Mouse (Mus musculus): ENCODE measurements around the gene Hist2h3c1. TPM values are rescaled to one million over a fixed set of nuclear protein-coding genes. Genes with fewer than 3 reads are reported as not detected.
"Not testable (repeated sequence)": the region's sequence is repeated elsewhere in the genome, so short reads cannot be mapped to it uniquely, and the experiment has no call there.

Hist2h3c1 gene
- total and polyA plus RNA-seq, 3 experiments: not detected

DNA sequence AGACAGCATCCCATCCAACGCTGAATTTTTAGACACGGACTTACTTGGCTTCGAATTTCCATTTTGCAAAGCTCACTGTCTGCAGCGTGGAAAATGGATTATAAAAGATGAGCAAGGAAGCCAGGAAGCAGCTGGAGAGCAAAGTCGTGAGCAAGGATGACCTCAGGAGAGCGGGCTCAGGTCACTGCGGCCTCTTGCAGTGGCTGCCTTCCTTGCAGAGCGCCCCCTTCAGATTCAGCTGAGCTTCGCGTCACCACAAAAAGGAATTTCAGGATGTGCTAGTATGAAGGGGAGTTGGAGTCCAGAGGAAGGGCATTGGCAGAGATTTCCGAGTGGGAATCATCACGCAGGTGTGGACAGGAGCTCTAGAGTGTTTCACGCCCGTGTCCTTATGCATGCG lies 37.2 kb upstream of the Hist2h3c1 start:
- 28% methylated on average over 15 of the region's 15 CpGs for WGBS
- no peaks in the 10 kb centered on the region for H3K4me1 ChIP-seq (ENCODE audit: control insufficient read depth, insufficient read depth, low read length)
- H3K36me3 ChIP-seq (ENCODE audit: control insufficient read depth, insufficient read depth, low read length): no peaks in the 10 kb centered on the region
- intact Hi-C loops (cut with DNase I): no loop called here
- H3K4me3 ChIP-seq: no peak overlapping the region
- DNase-seq: no peak
- TF ChIP-seq EP300 (IDR thresholded peaks at IDR 0.05; ENCODE audit: insufficient read depth, low read depth, low read length) (no peak), POLR2A (IDR thresholded peaks at IDR 0.05; ENCODE audit: insufficient read depth, low read depth, low read length) (no peak), CTCF (IDR thresholded peaks at IDR 0.05) (peak; percentile 43)
- H3K27ac ChIP-seq: no peak overlapping the region
- H3K79me2 ChIP-seq (replicated peaks; ENCODE audit: control insufficient read depth, insufficient read depth, low read length): no peaks in the 10 kb centered on the region
- no peaks in the 10 kb centered on the region for H3K27me3 ChIP-seq (ENCODE audit: control insufficient read depth, insufficient read depth, low read length)
- no peak overlapping the region for H3K9ac ChIP-seq (ENCODE audit: low read depth, low read length)

DNA sequence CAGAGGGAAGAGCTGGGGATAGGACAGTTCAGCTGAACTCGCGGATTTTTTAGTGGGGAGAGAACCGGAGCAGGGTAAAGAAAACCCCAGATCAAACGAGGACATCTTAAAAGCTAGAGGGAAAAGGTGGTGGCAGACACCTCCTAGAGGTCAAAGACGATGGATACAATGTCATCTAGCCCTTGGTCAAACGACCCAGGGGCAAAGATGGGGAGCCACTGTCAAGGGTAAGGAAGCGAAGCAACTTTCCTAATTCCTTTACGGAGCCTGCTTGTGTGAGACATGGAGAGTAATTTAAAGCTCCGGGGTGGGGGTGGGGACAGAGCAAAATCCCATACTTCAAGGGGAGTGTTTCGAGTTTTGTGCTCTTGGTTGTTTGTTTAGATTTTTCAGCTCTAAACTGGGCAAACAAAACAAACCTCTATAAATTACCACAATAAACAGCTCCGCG lies 27.3 kb upstream of the Hist2h3c1 start:
- intact Hi-C loops (cut with DNase I): loop anchor here (2.0 to 5.0 kb wide), 2 partner anchors 44 to 152 kb away; no protein-coding TSS in a partner anchor
- H3K9ac ChIP-seq (ENCODE audit: low read depth, low read length): peak overlapping the region; percentile 91
- peak; percentile 54 to 56 for DNase-seq
- H3K27me3 ChIP-seq (ENCODE audit: control insufficient read depth, insufficient read depth, low read length): no peaks in the 10 kb centered on the region
- WGBS: under 1% methylated on average over 12 of the region's 12 CpGs
- peak overlapping the region; percentile 57 for H3K4me3 ChIP-seq
- H3K79me2 ChIP-seq (replicated peaks; ENCODE audit: control insufficient read depth, insufficient read depth, low read length): no peaks in the 10 kb centered on the region
- peaks cover 2% of the 10 kb centered on the region for H3K36me3 ChIP-seq (ENCODE audit: control insufficient read depth, insufficient read depth, low read length)
- peak; percentile 53 for TF ChIP-seq CTCF (IDR thresholded peaks at IDR 0.05)
- no peak; the same call in 1 of the 2 replicates for TF ChIP-seq POLR2A (IDR thresholded peaks at IDR 0.05; ENCODE audit: insufficient read depth, low read depth, low read length)
- peaks cover 7% of the 10 kb centered on the region for H3K4me1 ChIP-seq (ENCODE audit: control insufficient read depth, insufficient read depth, low read length)
- H3K27ac ChIP-seq: peak overlapping the region; percentile 98

DNA sequence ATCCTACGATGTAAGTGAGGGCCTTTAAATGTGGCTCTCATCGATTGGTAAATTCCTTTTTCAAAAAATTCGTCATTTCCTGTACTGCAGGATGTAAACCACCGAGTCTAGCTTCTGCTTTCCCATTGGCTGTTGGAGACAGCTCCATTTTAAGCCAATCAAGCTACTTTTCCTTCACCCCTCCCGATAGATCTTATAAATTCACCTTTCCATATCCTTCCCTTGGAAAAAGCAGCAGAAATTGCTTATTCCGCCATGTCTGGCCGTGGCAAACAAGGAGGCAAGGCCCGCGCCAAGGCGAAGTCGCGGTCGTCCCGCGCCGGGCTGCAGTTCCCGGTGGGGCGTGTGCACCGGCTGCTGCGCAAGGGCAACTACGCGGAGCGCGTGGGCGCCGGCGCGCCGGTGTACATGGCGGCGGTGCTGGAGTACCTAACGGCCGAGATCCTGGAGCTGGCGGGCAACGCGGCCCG lies 26.8 kb upstream of the Hist2h3c1 start, which contains the start of the genes Bola1 and Hist2h2ab:
Gene Bola1 (minus strand): TSS at position 49 of the 470 bp plus-strand sequence.
Gene Hist2h2ab (plus strand): TSS at position 205 of the 470 bp plus-strand sequence.
- peak within 1 kb of the TSS; percentile 97 for H3K9ac ChIP-seq (ENCODE audit: low read depth, low read length)
- peak within 1 kb of the TSS; percentile 98 for H3K27ac ChIP-seq
- peak; percentile 87 to 88 for DNase-seq
- intact Hi-C loops (cut with DNase I): loop anchor here (1.0 to 5.0 kb wide), 4 partner anchors 44 to 327 kb away; partner anchors contain the start of genes Aph1a, BC028528 and Hist2h4
- H3K4me3 ChIP-seq: peak within 1 kb of the TSS; percentile 57
- H3K79me2 ChIP-seq (replicated peaks; ENCODE audit: control insufficient read depth, insufficient read depth, low read length): no peaks in the 10 kb centered on the region
- peaks cover 7% of the 10 kb centered on the region for H3K4me1 ChIP-seq (ENCODE audit: control insufficient read depth, insufficient read depth, low read length)
- TF ChIP-seq POLR2A (IDR thresholded peaks at IDR 0.05; ENCODE audit: insufficient read depth, low read depth, low read length) (peak; percentile 74), EP300 (IDR thresholded peaks at IDR 0.05; ENCODE audit: insufficient read depth, low read depth, low read length) (peak; percentile 31; the same call in 1 of the 2 replicates), CTCF (IDR thresholded peaks at IDR 0.05) (no peak)
- no peaks in the 10 kb centered on the region for H3K27me3 ChIP-seq (ENCODE audit: control insufficient read depth, insufficient read depth, low read length)
- WGBS: under 1% methylated on average over 37 of the region's 37 CpGs
- H3K36me3 ChIP-seq (ENCODE audit: control insufficient read depth, insufficient read depth, low read length): peaks cover 2% of the 10 kb centered on the region

DNA sequence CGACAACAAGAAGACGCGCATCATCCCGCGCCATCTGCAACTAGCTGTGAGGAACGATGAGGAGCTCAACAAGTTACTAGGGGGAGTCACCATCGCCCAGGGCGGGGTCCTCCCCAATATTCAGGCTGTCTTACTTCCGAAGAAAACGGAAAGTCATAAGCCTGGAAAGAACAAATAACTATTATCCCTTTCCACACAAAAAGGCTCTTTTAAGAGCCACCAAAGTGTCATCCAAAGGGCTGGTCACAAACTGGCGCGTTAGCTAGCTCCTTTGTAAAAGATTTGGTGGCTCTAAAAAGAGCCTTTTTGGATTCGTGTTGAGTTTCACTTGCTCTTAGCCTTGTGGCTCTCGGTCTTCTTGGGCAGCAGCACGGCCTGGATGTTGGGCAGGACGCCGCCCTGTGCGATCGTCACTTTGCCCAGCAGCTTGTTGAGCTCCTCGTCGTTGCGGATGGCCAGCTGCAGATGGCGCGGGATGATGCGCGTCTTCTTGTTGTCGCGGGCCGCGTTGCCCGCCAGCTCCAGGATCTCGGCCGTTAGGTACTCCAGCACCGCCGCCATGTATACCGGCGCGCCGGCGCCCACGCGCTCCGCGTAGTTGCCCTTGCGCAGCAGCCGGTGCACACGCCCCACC lies 26.2 kb upstream of the Hist2h3c1 start:
- Histone ChIP-seq H3K27ac (peak overlapping the region; percentile 98), H3K9ac (ENCODE audit: low read depth, low read length) (peak overlapping the region; percentile 97), H3K4me3 (peak overlapping the region; percentile 57)
- not testable (repeated sequence) for H3K36me3 ChIP-seq (ENCODE audit: control insufficient read depth, insufficient read depth, low read length); H3K79me2 ChIP-seq (replicated peaks; ENCODE audit: control insufficient read depth, insufficient read depth, low read length); DNase-seq; H3K4me1 ChIP-seq (ENCODE audit: control insufficient read depth, insufficient read depth, low read length); H3K27me3 ChIP-seq (ENCODE audit: control insufficient read depth, insufficient read depth, low read length)
- intact Hi-C loops (cut with DNase I): loop anchor here (1.0 to 5.0 kb wide), 2 partner anchors 43 to 328 kb away; partner anchors contain the start of genes Aph1a, BC028528 and Hist2h4
- WGBS: under 1% methylated on average over 42 of the region's 47 CpGs

DNA sequence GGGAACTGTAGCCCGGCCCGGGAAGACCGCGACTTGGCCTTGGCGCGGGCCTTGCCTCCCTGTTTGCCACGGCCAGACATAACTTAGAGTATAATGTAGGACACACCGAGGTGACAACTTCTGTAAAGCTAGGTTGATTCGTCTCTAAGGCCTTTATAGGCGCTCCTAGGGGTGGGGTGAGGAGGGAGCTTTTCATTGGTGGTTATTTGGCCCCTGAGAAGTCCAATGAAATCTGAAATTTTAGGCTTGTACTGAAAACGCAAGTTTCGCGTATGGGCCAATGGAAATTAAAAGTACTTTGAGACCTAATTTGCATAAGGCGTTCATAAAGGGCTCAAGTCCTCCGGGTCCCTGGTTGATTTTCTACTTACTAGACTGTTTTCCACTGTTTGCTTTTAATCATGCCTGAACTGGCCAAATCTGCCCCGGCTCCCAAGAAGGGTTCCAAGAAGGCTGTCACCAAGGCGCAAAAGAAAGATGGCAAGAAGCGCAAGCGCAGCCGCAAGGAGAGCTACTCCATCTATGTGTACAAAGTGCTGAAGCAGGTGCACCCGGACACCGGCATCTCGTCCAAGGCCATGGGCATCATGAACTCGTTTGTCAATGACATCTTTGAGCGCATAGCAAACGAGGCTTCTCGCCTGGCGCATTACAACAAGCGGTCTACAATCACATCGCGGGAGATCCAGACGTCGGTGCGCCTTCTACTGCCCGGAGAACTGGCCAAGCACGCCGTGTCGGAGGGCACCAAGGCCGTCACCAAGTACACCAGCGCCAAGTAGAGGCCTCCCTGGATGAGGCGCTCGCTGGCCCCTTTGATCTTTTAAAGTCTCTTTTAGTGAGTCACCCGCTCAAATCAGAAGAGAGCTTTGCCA lies 25.5 kb upstream of the Hist2h3c1 start, which contains the start of the genes Hist2h2ac and Hist2h2be:
Gene Hist2h2ac (minus strand): TSS at position 116 of the 875 bp plus-strand sequence.
Gene Hist2h2be (plus strand): TSS at position 355 of the 875 bp plus-strand sequence.
- Histone ChIP-seq H3K9ac (ENCODE audit: low read depth, low read length) (peak within 1 kb of the TSS; percentile 97), H3K27ac (peak within 1 kb of the TSS; percentile 98), H3K79me2 (replicated peaks; ENCODE audit: control insufficient read depth, insufficient read depth, low read length) (peaks cover 2% of the 10 kb centered on the region; the same call in 1 of the 2 replicates), H3K4me3 (peak within 1 kb of the TSS; percentile 57), H3K4me1 (ENCODE audit: control insufficient read depth, insufficient read depth, low read length) (peaks cover 7% of the 10 kb centered on the region), H3K36me3 (ENCODE audit: control insufficient read depth, insufficient read depth, low read length) (peaks cover 2% of the 10 kb centered on the region), H3K27me3 (ENCODE audit: control insufficient read depth, insufficient read depth, low read length) (no peaks in the 10 kb centered on the region)
- WGBS: under 1% methylated on average over 43 of the region's 43 CpGs
- peak; percentile 85 to 91 for DNase-seq
- peak; percentile 66 for TF ChIP-seq EP300 (IDR thresholded peaks at IDR 0.05; ENCODE audit: insufficient read depth, low read depth, low read length)
- peak; percentile 26 for TF ChIP-seq CTCF (IDR thresholded peaks at IDR 0.05)
- peak; percentile 98 for TF ChIP-seq POLR2A (IDR thresholded peaks at IDR 0.05; ENCODE audit: insufficient read depth, low read depth, low read length)
- intact Hi-C loops (cut with DNase I): loop anchor here (1.0 to 5.0 kb wide), 2 partner anchors 42 to 329 kb away; partner anchors contain the start of genes Aph1a, BC028528 and Hist2h4
